Mouse (Mus musculus): ENCODE measurements around the gene Stac2. TPM values are rescaled to one million over a fixed set of nuclear protein-coding genes. Genes with fewer than 3 reads are reported as not detected.

The Stac2 gene
- polyA plus RNA-seq, 1 experiment from 2014 or later, result 0.11 TPM

- Histone ChIP-seq H3K27me3 (ENCODE audit: control insufficient read depth, insufficient read depth, low read depth, low read length) (peaks cover 6% of the 10 kb centered on the region), H3K4me2 (ENCODE audit: low read depth, low read length) (no peak overlapping the region), H3K36me3 (ENCODE audit: control insufficient read depth, insufficient read depth, low read length) (peaks cover 2% of the 10 kb centered on the region; the same call in 1 of the 2 replicates), H3K9ac (ENCODE audit: low read length) (no peak overlapping the region), H3K27ac (ENCODE audit: low read length) (no peak overlapping the region), H3K9me3 (ENCODE audit: control insufficient read depth, low read length) (no peaks in the 10 kb centered on the region), H3K4me3 (ENCODE audit: low read length) (no peak overlapping the region), H3K4me1 (replicated peaks; ENCODE audit: control insufficient read depth, insufficient read depth, low read length) (peaks cover 16% of the 10 kb centered on the region)
- ATAC-seq (ENCODE audit: low read depth), result no peak
- 81% methylated on average over 10 of the region's 10 CpGs for WGBS
These were observed 47.6 kb downstream of the Stac2 start for GRCm38 (mm10) chr11:98005686-98006085.

- Histone ChIP-seq H3K4me3 (ENCODE audit: low read length) (no peak overlapping the region), H3K27ac (ENCODE audit: low read length) (no peak overlapping the region), H3K4me1 (replicated peaks; ENCODE audit: control insufficient read depth, insufficient read depth, low read length) (peaks cover 16% of the 10 kb centered on the region), H3K36me3 (ENCODE audit: control insufficient read depth, insufficient read depth, low read length) (peaks cover 2% of the 10 kb centered on the region; the same call in 1 of the 2 replicates), H3K9me3 (ENCODE audit: control insufficient read depth, low read length) (no peaks in the 10 kb centered on the region), H3K4me2 (ENCODE audit: low read depth, low read length) (no peak overlapping the region), H3K27me3 (ENCODE audit: control insufficient read depth, insufficient read depth, low read depth, low read length) (peaks cover 6% of the 10 kb centered on the region), H3K9ac (ENCODE audit: low read length) (no peak overlapping the region)
- 38% methylated on average over 13 of the region's 13 CpGs for WGBS
- 0 out of 2 replicates have a peak, but pooled peaks have one; percentile 18 for ATAC-seq (ENCODE audit: low read depth)
These were observed 48.2 kb downstream of the Stac2 start for GRCm38 (mm10) chr11:98005076-98005475.

GRCm38 (mm10) chr11:98004161-98004560 is 49.1 kb downstream of the Stac2 start:
- Histone ChIP-seq H3K27ac (ENCODE audit: low read length) (no peak overlapping the region; the same call in 1 of the 2 replicates), H3K4me1 (replicated peaks; ENCODE audit: control insufficient read depth, insufficient read depth, low read length) (peaks cover 16% of the 10 kb centered on the region), H3K27me3 (ENCODE audit: control insufficient read depth, insufficient read depth, low read depth, low read length) (peaks cover 6% of the 10 kb centered on the region), H3K9me3 (ENCODE audit: control insufficient read depth, low read length) (no peaks in the 10 kb centered on the region), H3K4me2 (ENCODE audit: low read depth, low read length) (no peak overlapping the region), H3K36me3 (ENCODE audit: control insufficient read depth, insufficient read depth, low read length) (peaks cover 2% of the 10 kb centered on the region; the same call in 1 of the 2 replicates), H3K9ac (ENCODE audit: low read length) (no peak overlapping the region), H3K4me3 (ENCODE audit: low read length) (no peak overlapping the region)
- WGBS, result 58% methylated on average over 8 of the region's 8 CpGs
- peak; percentile 26; the same call in 1 of the 2 replicates for ATAC-seq (ENCODE audit: low read depth)

- 47% methylated on average over 17 of the region's 17 CpGs for WGBS
- Histone ChIP-seq H3K27me3 (ENCODE audit: control insufficient read depth, insufficient read depth, low read depth, low read length) (peaks cover 6% of the 10 kb centered on the region), H3K27ac (ENCODE audit: low read length) (no peak overlapping the region)
These were observed 50.0 kb downstream of the Stac2 start for GRCm38 (mm10) chr11:98003171-98003671.

GRCm38 (mm10) chr11:98002627-98003026 is 50.6 kb downstream of the Stac2 start:
- Histone ChIP-seq H3K4me1 (replicated peaks; ENCODE audit: control insufficient read depth, insufficient read depth, low read length) (peaks cover 16% of the 10 kb centered on the region), H3K9me3 (ENCODE audit: control insufficient read depth, low read length) (no peaks in the 10 kb centered on the region), H3K27me3 (ENCODE audit: control insufficient read depth, insufficient read depth, low read depth, low read length) (peaks cover 6% of the 10 kb centered on the region), H3K9ac (ENCODE audit: low read length) (peak overlapping the region; percentile 55), H3K4me3 (ENCODE audit: low read length) (peak overlapping the region; percentile 17; the same call in 1 of the 2 replicates), H3K27ac (ENCODE audit: low read length) (no peak overlapping the region), H3K4me2 (ENCODE audit: low read depth, low read length) (peak overlapping the region; percentile 38), H3K36me3 (ENCODE audit: control insufficient read depth, insufficient read depth, low read length) (peaks cover 2% of the 10 kb centered on the region; the same call in 1 of the 2 replicates)
- ATAC-seq (ENCODE audit: low read depth), result no peak
- 26% methylated on average over 12 of the region's 12 CpGs for WGBS

More at GRCm38 (mm10) chr11:98003171-98003671, 50.0 kb downstream of the Stac2 start:
- peak overlapping the region; percentile 38 for H3K4me2 ChIP-seq (ENCODE audit: low read depth, low read length)
- peak overlapping the region; percentile 17; the same call in 1 of the 2 replicates for H3K4me3 ChIP-seq (ENCODE audit: low read length)
- peak overlapping the region; percentile 55 for H3K9ac ChIP-seq (ENCODE audit: low read length)
- peaks cover 16% of the 10 kb centered on the region for H3K4me1 ChIP-seq (replicated peaks; ENCODE audit: control insufficient read depth, insufficient read depth, low read length)
- H3K9me3 ChIP-seq (ENCODE audit: control insufficient read depth, low read length), result no peaks in the 10 kb centered on the region
- peak; percentile 50; the same call in 1 of the 2 replicates for ATAC-seq (ENCODE audit: low read depth)
- H3K36me3 ChIP-seq (ENCODE audit: control insufficient read depth, insufficient read depth, low read length), result peaks cover 2% of the 10 kb centered on the region; the same call in 1 of the 2 replicates

- no peaks in the 10 kb centered on the region for H3K9me3 ChIP-seq (ENCODE audit: control insufficient read depth, low read length)
- no peak overlapping the region for H3K9ac ChIP-seq (ENCODE audit: low read length)
- no peak for ATAC-seq (ENCODE audit: low read depth)
- H3K36me3 ChIP-seq (ENCODE audit: control insufficient read depth, insufficient read depth, low read length), result peaks cover 2% of the 10 kb centered on the region; the same call in 1 of the 2 replicates
- H3K4me1 ChIP-seq (replicated peaks; ENCODE audit: control insufficient read depth, insufficient read depth, low read length), result peaks cover 16% of the 10 kb centered on the region
- 55% methylated on average over 6 of the region's 6 CpGs for WGBS
- H3K27me3 ChIP-seq (ENCODE audit: control insufficient read depth, insufficient read depth, low read depth, low read length), result peaks cover 6% of the 10 kb centered on the region
- no peak overlapping the region for H3K27ac ChIP-seq (ENCODE audit: low read length)
- H3K4me2 ChIP-seq (ENCODE audit: low read depth, low read length), result no peak overlapping the region
- no peak overlapping the region for H3K4me3 ChIP-seq (ENCODE audit: low read length)
These were observed 51.3 kb downstream of the Stac2 start for GRCm38 (mm10) chr11:98001986-98002385.

- H3K4me2 ChIP-seq (ENCODE audit: low read depth, low read length), result no peak overlapping the region
- peaks cover 6% of the 10 kb centered on the region for H3K27me3 ChIP-seq (ENCODE audit: control insufficient read depth, insufficient read depth, low read depth, low read length)
- H3K27ac ChIP-seq (ENCODE audit: low read length), result no peak overlapping the region
- 34% methylated on average over 11 of the region's 11 CpGs for WGBS
- H3K9me3 ChIP-seq (ENCODE audit: control insufficient read depth, low read length), result no peaks in the 10 kb centered on the region
- H3K36me3 ChIP-seq (ENCODE audit: control insufficient read depth, insufficient read depth, low read length), result peaks cover 2% of the 10 kb centered on the region; the same call in 1 of the 2 replicates
- peaks cover 16% of the 10 kb centered on the region for H3K4me1 ChIP-seq (replicated peaks; ENCODE audit: control insufficient read depth, insufficient read depth, low read length)
- no peak overlapping the region for H3K4me3 ChIP-seq (ENCODE audit: low read length)
- ATAC-seq (ENCODE audit: low read depth), result no peak
- no peak overlapping the region for H3K9ac ChIP-seq (ENCODE audit: low read length)
These were observed 51.9 kb downstream of the Stac2 start for GRCm38 (mm10) chr11:98001351-98001824.

- Histone ChIP-seq H3K4me3 (ENCODE audit: low read length) (no peak overlapping the region), H3K4me2 (ENCODE audit: low read depth, low read length) (no peak overlapping the region), H3K9me3 (ENCODE audit: control insufficient read depth, low read length) (no peaks in the 10 kb centered on the region), H3K27ac (ENCODE audit: low read length) (no peak overlapping the region), H3K4me1 (replicated peaks; ENCODE audit: control insufficient read depth, insufficient read depth, low read length) (peaks cover 16% of the 10 kb centered on the region), H3K9ac (ENCODE audit: low read length) (no peak overlapping the region), H3K36me3 (ENCODE audit: control insufficient read depth, insufficient read depth, low read length) (peaks cover 2% of the 10 kb centered on the region; the same call in 1 of the 2 replicates), H3K27me3 (ENCODE audit: control insufficient read depth, insufficient read depth, low read depth, low read length) (peaks cover 6% of the 10 kb centered on the region)
- ATAC-seq (ENCODE audit: low read depth), result no peak
- 19% methylated on average over 7 of the region's 7 CpGs for WGBS
These were observed 52.7 kb downstream of the Stac2 start for GRCm38 (mm10) chr11:98000378-98001140.

GRCm38 (mm10) chr11:97999748-98000147 is 53.5 kb downstream of the Stac2 start:
- Histone ChIP-seq H3K36me3 (ENCODE audit: control insufficient read depth, insufficient read depth, low read length) (no peaks in the 10 kb centered on the region; the same call in 1 of the 2 replicates), H3K27me3 (ENCODE audit: control insufficient read depth, insufficient read depth, low read depth, low read length) (peaks cover 6% of the 10 kb centered on the region), H3K9me3 (ENCODE audit: control insufficient read depth, low read length) (no peaks in the 10 kb centered on the region), H3K9ac (ENCODE audit: low read length) (no peak overlapping the region), H3K4me1 (replicated peaks; ENCODE audit: control insufficient read depth, insufficient read depth, low read length) (peaks cover 21% of the 10 kb centered on the region), H3K27ac (ENCODE audit: low read length) (no peak overlapping the region), H3K4me2 (ENCODE audit: low read depth, low read length) (no peak overlapping the region), H3K4me3 (ENCODE audit: low read length) (no peak overlapping the region)
- no peak for ATAC-seq (ENCODE audit: low read depth)
- 44% methylated on average over 5 of the region's 5 CpGs for WGBS
